Mouse (Mus musculus): ENCODE measurements around the gene Mgat4a. TPM values are rescaled to one million over a fixed set of nuclear protein-coding genes. Genes with fewer than 3 reads are reported as not detected.

Gene Mgat4a
- polyA plus RNA-seq, 1 experiment from 2014 or later, result 4.1 TPM

DNA sequence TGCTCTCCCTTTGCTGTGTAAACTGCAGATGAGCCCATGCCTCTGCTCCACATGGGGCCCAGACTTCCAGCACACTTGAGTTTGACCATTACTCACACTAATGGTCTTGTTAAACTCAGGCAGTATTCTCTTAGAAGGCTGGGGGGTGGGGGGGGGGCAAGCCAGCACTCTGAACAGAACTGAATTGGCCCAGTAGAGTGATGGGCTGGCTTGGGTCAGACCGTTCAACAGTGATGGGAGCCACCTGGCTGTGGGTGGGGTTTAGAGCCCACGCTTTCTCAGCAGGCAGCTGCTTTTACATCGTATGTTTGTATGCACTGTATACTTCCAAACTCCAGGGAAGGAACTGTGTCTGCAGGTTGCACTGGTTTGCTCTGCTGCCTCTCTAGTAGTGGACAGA is 141.9 kb downstream of the Mgat4a start:
- peaks cover 5% of the 10 kb centered on the region; the same call in 1 of the 2 replicates for H3K36me3 ChIP-seq (replicated peaks)
- WGBS, result 75% methylated on average over 3 of the region's 3 CpGs
- H3K4me1 ChIP-seq, result no peaks in the 10 kb centered on the region; the same call in 1 of the 2 replicates
- no peak for DNase-seq (ENCODE audit: low spot score)
- no peaks in the 10 kb centered on the region for H3K9me3 ChIP-seq
- no peaks in the 10 kb centered on the region for H3K27me3 ChIP-seq (replicated peaks; ENCODE audit: low read depth, poor library complexity, severe bottlenecking)
- no peak overlapping the region for H3K27ac ChIP-seq (replicated peaks)
- no peak overlapping the region for H3K4me3 ChIP-seq

DNA sequence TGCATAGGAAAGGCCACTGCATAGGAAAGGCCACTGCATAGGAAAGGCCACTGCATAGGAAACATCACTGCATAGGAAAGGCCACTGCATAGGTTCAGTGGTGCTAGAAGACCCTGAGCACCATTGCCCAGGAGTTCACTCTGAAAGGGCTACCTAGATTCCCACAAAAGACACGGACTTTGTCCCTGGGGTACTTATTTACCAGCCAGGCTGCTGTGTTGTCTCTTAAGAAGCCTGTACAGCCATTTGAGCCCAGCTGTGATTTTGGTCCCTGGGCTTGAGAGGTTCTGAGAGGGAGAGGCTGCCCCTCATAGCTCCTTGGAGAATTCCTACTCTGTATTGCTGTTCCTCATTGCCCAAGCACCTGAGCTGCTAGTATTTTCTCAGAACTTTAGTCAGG is 144.3 kb downstream of the Mgat4a start:
- H3K27ac ChIP-seq (replicated peaks), result no peak overlapping the region
- no peaks in the 10 kb centered on the region for H3K27me3 ChIP-seq (replicated peaks; ENCODE audit: low read depth, poor library complexity, severe bottlenecking)
- no peaks in the 10 kb centered on the region; the same call in 1 of the 2 replicates for H3K4me1 ChIP-seq
- WGBS, result 81% methylated on average over 1 of the region's 1 CpGs
- H3K36me3 ChIP-seq (replicated peaks), result peaks cover 10% of the 10 kb centered on the region; the same call in 1 of the 2 replicates
- DNase-seq (ENCODE audit: low spot score), result no peak
- no peak overlapping the region for H3K4me3 ChIP-seq
- H3K9me3 ChIP-seq, result no peaks in the 10 kb centered on the region

DNA sequence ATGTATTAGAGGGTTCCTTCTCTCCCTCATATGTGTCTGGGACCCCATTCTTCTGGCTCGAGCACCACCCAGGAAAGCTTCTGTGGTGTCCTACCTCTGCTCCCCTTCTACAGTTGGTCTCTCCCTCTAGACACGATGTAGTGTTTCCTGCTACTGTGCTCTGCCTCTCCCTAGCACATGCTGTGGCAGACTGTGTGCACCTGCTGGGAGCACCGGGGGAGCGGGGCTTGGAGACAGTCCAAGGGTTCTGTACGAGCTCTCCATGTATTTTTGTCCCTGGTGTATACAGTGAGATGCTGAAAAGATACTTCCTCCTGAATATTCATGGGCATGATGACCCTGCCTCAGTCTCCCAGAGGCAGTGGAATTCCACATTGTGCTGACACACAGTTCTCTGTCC is 147.6 kb downstream of the Mgat4a start:
- 86% methylated on average over 5 of the region's 5 CpGs for WGBS
- no peak overlapping the region for H3K27ac ChIP-seq (replicated peaks)
- no peak for DNase-seq (ENCODE audit: low spot score)
- H3K36me3 ChIP-seq (replicated peaks), result peaks cover 17% of the 10 kb centered on the region; the same call in 1 of the 2 replicates
- peaks cover 5% of the 10 kb centered on the region; the same call in 1 of the 2 replicates for H3K4me1 ChIP-seq
- no peaks in the 10 kb centered on the region for H3K9me3 ChIP-seq
- H3K27me3 ChIP-seq (replicated peaks; ENCODE audit: low read depth, poor library complexity, severe bottlenecking), result no peaks in the 10 kb centered on the region
- no peak overlapping the region for H3K4me3 ChIP-seq

Other genes with a start within 250 kb of the Mgat4a start
- gene Inpp4a, start 241.2 kb downstream of the Mgat4a start, polyA plus RNA-seq (2016; fragmentation: Nextera tagmentation; extraction: Ambion mirVana), result 12.7 and 13.1 TPM in 2 replicates
- gene Coa5, start 110.9 kb downstream of the Mgat4a start, polyA plus RNA-seq (2016; fragmentation: Nextera tagmentation; extraction: Ambion mirVana), result 59.2 and 61.7 TPM in 2 replicates
- 105 and 109 TPM in 2 replicates for gene Unc50, start 110.9 kb downstream of the Mgat4a start, polyA plus RNA-seq (2016; fragmentation: Nextera tagmentation; extraction: Ambion mirVana)
- gene 2010300C02Rik, start 179.1 kb upstream of the Mgat4a start, polyA plus RNA-seq (2016; fragmentation: Nextera tagmentation; extraction: Ambion mirVana), result 0.91 and 0.96 TPM in 2 replicates

Data from embryonic facial prominence, embryonic 10.5 days (tissue).